Mouse (Mus musculus) E14TG2a.4 (cell line): ENCODE measurements around the gene Rapgef6.

ENCODE experiments used
- CTCF ChIP-seq: conservative IDR thresholded peaks from 2 replicates; pipeline ENCODE4 v1.5.1; 2014; ENCODE audit warnings: low read length
- POU5F1 ChIP-seq: IDR thresholded peaks from 2 replicates; pipeline ENCODE4 v1.6.1; 2014; ENCODE audit warnings: low read length, borderline replicate concordance

- no peak for TF ChIP-seq CTCF
- TF ChIP-seq POU5F1: no peak
Measured at GRCm38 (mm10) chr11:54601121-54601520, 78.5 kb downstream of the Rapgef6 start.
